Mouse (Mus musculus) central nervous system, embryonic 11.5 days (tissue): ENCODE measurements around the gene Ifitm1. TPM values are rescaled to one million over a fixed set of nuclear protein-coding genes. Genes with fewer than 3 reads are reported as not detected.

ENCODE experiments used
- polyA plus RNA-seq: library from polyadenylated mRNA; depleted of rRNA; stranded (reverse); fragments of >200 nt; gene quantifications from 2 replicates; pipeline ENCODE4 v1.2.3, GENCODE M21; 2012; rRNA removed

Gene Ifitm1
- polyA plus RNA-seq = 12.4 and 30.5 TPM in 2 replicates

GRCm38 (mm10) chr7:140966921-140967320, at the start of gene Ifitm1:
TSS of gene Ifitm1 (plus strand) at chr7:140967221.

GRCm38 (mm10) chr7:140920418-140921029, 46.5 kb upstream of the Ifitm1 start, which contains the start of gene Nlrp6:
TSS of gene Nlrp6 (plus strand) at chr7:140920902.

GRCm38 (mm10) chr7:140941222-140942051, 25.6 kb upstream of the Ifitm1 start, which contains the start of gene Pgghg:
TSS of gene Pgghg (plus strand) at chr7:140941391.

GRCm38 (mm10) chr7:140949824-140950530, 17.0 kb upstream of the Ifitm1 start, which contains the start of gene Ifitm5:
TSS of gene Ifitm5 (minus strand) at chr7:140950291.

GRCm38 (mm10) chr7:140955758-140956555, 11.1 kb upstream of the Ifitm1 start, which contains the start of the genes Gm45717 and Ifitm2:
TSS of gene Gm45717 (minus strand) at chr7:140955937.
TSS of gene Ifitm2 (minus strand) at chr7:140955987.

GRCm38 (mm10) chr7:141010593-141010992, 43.6 kb downstream of the Ifitm1 start, which contains the start of gene Ifitm3:
TSS of gene Ifitm3 (minus strand) at chr7:141010770.

GRCm38 (mm10) chr7:141017824-141018223, 50.8 kb downstream of the Ifitm1 start, which contains the start of gene Ifitm6:
TSS of gene Ifitm6 (minus strand) at chr7:141017924.

Other genes starting within 250 kb of the Ifitm1 start
- gene Cyp2e1, start 203.5 kb upstream of the Ifitm1 start, polyA plus RNA-seq = not detected in 2 replicates
- 0.12 and 0.24 TPM in 2 replicates for gene Syce1, start 179.4 kb upstream of the Ifitm1 start, polyA plus RNA-seq
- gene Zfp941, start 145.0 kb upstream of the Ifitm1 start, polyA plus RNA-seq = 2.4 and 4.2 TPM in 2 replicates
- gene Urah, start 132.2 kb upstream of the Ifitm1 start, polyA plus RNA-seq = 0.32 and 0.51 TPM in 2 replicates
- not detected in 2 replicates for gene Scgb1c1, start 121.7 kb upstream of the Ifitm1 start, polyA plus RNA-seq
- gene Odf3, start 119.4 kb upstream of the Ifitm1 start, polyA plus RNA-seq = not detected in 2 replicates
- gene Gm45785, start 110.9 kb upstream of the Ifitm1 start, polyA plus RNA-seq = 0.08 and 0.14 TPM in 2 replicates
- 61.0 and 61.6 TPM in 2 replicates for gene Ric8a, start 110.3 kb upstream of the Ifitm1 start, polyA plus RNA-seq
- gene Bet1l, start 109.6 kb upstream of the Ifitm1 start, polyA plus RNA-seq = 21.6 and 24.4 TPM in 2 replicates
- 167 and 206 TPM in 2 replicates for gene Psmd13, start 85.3 kb upstream of the Ifitm1 start, polyA plus RNA-seq
- 22.4 and 26.1 TPM in 2 replicates for gene Sirt3, start 84.9 kb upstream of the Ifitm1 start, polyA plus RNA-seq
- gene Cox8b, start 66.8 kb upstream of the Ifitm1 start, polyA plus RNA-seq = 0.50 and 1.3 TPM in 2 replicates
- 0.17 and 0.53 TPM in 2 replicates for gene Nlrp6, start 46.3 kb upstream of the Ifitm1 start, polyA plus RNA-seq
- gene Pgghg, start 25.8 kb upstream of the Ifitm1 start, polyA plus RNA-seq = 15.3 and 24.6 TPM in 2 replicates
- gene Ifitm5, start 16.9 kb upstream of the Ifitm1 start, polyA plus RNA-seq = 0.88 and 2.0 TPM in 2 replicates
- gene Gm45717, start 11.3 kb upstream of the Ifitm1 start, polyA plus RNA-seq = not detected in 2 replicates
- 87.0 and 380 TPM in 2 replicates for gene Ifitm2, start 11.2 kb upstream of the Ifitm1 start, polyA plus RNA-seq
- 5.5 and 20.2 TPM in 2 replicates for gene Ifitm3, start 43.5 kb downstream of the Ifitm1 start, polyA plus RNA-seq
- gene Ifitm6, start 50.7 kb downstream of the Ifitm1 start, polyA plus RNA-seq = 0.35 and 0.38 TPM in 2 replicates
- gene Gm17387, start 61.9 kb downstream of the Ifitm1 start, polyA plus RNA-seq = not detected in 2 replicates
- 68.2 and 109 TPM in 2 replicates for gene B4galnt4, start 93.9 kb downstream of the Ifitm1 start, polyA plus RNA-seq
- 1.5 and 2.1 TPM in 2 replicates for gene Pkp3, start 111.0 kb downstream of the Ifitm1 start, polyA plus RNA-seq
- gene Sigirr, start 133.4 kb downstream of the Ifitm1 start, polyA plus RNA-seq = 2.3 and 2.7 TPM in 2 replicates
- 0.52 and 0.88 TPM in 2 replicates for gene Ano9, start 150.6 kb downstream of the Ifitm1 start, polyA plus RNA-seq
- 55.5 and 61.6 TPM in 2 replicates for gene Ptdss2, start 155.2 kb downstream of the Ifitm1 start, polyA plus RNA-seq
- gene Rnh1, start 205.6 kb downstream of the Ifitm1 start, polyA plus RNA-seq = 44.5 and 71.8 TPM in 2 replicates
- 97.5 and 134 TPM in 2 replicates for gene Hras, start 226.8 kb downstream of the Ifitm1 start, polyA plus RNA-seq
- gene Lrrc56, start 226.9 kb downstream of the Ifitm1 start, polyA plus RNA-seq = 15.4 and 17.1 TPM in 2 replicates
- 8.6 and 10.9 TPM in 2 replicates for gene Lmntd2, start 246.9 kb downstream of the Ifitm1 start, polyA plus RNA-seq
- 38.0 and 43.8 TPM in 2 replicates for gene Rassf7, start 248.6 kb downstream of the Ifitm1 start, polyA plus RNA-seq